Mouse (Mus musculus): ENCODE results near the gene Adgrb2.

The Adgrb2 gene

DNA sequence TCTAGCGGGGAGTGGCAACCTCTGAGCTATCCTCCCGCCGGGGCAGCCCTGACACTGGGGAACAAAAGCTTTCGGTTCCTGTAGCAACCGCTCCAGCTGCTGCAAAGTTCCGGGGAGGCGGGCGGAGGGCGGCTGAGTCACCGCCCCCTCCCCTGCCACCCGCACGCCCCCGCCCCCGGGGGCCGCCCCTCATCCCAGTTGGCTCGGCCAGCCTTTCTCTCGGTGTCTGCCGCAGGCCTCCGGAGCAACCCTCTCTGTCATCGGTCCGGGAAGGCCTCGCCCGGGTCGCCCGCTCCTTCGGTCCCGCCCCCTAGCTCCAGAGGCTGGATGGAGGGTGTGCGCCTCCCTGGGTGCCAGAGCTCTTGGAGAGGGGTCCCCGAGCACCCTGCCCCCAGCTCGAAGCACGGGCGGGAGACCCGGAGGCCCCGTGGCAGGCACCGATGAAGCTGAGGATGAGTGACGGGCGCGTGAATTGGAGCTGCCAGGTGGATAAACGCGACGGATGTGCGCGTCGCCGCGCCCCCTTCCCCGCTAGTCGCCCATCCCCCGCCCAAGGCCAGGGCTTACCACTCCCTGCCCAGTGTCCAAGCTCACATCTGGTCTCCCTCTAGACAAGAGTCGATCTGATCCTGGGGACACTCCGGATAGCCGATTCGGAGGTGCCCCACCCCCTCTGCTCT, 3.3 kb downstream of the Adgrb2 start:
- DNase-seq (ENCODE audit: low spot score in 2 of 2): peak in 1 of 2 experiments; percentile 50

DNA sequence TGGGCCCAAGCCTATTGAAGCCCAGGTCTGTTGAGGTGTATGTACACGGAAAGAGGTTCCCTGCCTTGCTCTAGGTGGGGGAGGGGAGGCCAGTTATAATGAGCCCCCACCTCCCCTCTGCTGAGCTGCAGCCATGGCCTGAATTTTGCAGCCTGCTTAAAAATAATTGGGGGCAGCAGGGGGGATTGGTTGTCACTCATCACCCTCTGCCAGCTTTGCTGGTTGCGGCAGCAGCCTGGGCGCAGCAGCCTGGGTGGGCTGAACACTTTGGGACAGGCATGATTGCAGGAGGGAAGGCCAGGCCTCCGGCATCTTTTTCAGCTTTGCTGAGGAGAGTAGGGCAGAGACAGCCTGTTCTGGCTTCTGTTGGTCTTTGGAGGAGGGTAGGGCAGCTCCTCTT, 5.3 kb downstream of the Adgrb2 start:
- DNase-seq (ENCODE audit: low spot score in 2 of 2): no peak

DNA sequence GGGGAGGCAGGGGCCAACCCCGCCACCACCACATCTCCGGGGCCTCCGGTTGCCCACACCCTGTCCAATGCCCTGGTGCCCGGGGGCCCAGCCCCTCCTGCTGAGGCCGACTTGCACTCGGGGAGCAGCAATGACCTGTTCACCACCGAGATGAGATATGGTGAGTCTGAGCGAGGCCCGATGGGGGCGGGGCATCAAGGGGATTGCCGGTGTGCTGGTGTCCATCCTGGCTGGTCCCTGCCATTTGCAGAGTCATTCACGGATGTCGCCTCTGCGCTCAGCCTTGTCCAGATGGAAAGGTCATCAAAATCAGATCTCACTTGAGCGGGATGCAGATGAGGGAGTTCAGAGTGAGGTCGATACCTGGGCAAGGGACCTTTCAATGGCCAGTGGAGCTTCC, 8.1 kb downstream of the Adgrb2 start:
- DNase-seq (ENCODE audit: low spot score in 2 of 2): no peak

DNA sequence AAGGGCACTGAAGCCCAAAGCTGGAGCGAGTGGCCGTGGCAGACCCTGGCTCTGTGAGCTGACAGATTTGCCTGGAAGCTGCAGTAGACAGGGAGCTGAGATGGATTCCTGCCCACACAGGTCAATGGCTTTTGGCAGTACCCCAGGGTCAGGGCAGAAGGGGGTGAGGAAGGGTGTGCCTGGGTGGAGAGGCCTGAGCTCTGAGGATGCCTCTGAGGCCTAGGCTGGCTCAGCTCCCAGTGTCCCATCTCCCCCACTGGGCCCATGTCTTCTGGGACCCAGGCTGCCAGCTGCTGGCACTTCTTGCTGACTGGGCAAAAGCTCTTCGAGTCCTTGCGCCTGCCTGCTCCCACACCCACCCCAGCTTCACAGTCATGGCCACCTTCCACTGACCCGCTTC, 8.5 kb downstream of the Adgrb2 start:
- DNase-seq (ENCODE audit: low spot score in 2 of 2): no peak

- no peak for DNase-seq (ENCODE audit: low spot score in 2 of 2)
Measured at GRCm38 (mm10) chr4:129993944-129994695, 9.4 kb downstream of the Adgrb2 start.

- no peak for DNase-seq (ENCODE audit: low spot score in 2 of 2)
Measured at GRCm38 (mm10) chr4:129994728-129995127, 10.1 kb downstream of the Adgrb2 start.

- DNase-seq (ENCODE audit: low spot score in 2 of 2): no peak
Measured at GRCm38 (mm10) chr4:129995255-129995654, 10.6 kb downstream of the Adgrb2 start.

DNA sequence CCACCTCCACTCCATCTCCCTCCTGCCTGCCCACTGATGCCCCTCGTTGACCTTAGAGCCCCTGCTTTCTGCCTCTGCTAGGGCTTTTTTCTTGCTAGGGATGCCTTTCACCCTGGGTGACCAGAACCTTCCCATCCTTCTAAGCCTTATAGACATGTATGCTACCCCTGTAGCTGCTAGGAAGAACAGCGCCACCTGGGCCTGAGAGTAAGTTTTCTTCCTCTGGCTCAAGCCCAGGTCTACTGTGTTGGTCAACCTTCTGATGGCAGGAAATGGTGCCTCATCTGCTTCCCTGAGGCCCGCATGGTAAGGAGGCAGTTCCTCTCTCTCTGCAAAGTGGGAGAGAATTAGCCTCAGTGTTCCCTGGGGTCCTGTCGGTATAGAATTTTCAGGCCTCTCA, 11.3 kb downstream of the Adgrb2 start:
- no peak for DNase-seq (ENCODE audit: low spot score in 2 of 2)

DNA sequence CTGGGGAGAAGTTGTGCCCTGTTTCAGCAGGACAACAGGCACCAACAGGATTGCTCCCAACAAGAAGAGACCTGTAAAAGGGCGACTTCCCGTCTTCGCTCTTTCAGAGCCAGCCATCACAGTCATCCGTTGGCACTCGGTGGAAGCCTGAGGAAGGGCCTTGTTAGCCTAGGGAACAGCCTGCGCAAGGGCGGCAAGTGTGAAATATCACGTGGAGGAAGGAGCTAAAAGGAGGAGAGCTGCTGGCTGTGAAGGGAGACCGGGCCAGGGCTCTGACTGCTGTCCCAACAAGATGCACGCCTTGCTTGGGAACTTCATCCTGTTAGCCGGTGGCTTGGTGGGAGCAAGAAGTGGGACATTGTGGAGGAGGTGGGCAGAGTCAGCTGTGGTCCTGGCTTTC, 13.5 kb downstream of the Adgrb2 start:
- DNase-seq (ENCODE audit: low spot score in 2 of 2): no peak

DNA sequence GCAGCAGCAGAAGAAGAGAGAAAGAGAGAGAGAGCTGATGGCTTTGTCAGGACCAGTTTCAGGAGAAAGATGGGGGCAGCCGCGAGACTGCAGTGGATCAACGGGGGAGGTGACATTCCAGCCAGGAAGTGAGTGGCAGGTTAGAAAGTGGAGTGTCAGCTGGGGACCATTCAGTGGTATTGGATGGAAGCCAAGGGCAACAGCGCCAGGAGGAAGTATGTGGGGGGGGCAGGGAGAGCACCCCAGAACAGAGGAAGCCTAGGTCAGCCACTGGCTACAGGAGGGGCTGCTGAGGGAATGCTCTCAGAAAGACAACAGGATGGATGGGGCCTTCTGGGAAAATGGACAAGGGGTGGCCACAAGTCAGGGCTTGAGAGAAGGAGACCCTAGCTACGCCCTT, 17.0 kb downstream of the Adgrb2 start:
- DNase-seq (ENCODE audit: low spot score in 2 of 2): no peak

- no peak for DNase-seq (ENCODE audit: low spot score in 2 of 2)
Measured at GRCm38 (mm10) chr4:130002157-130002556, 17.5 kb downstream of the Adgrb2 start.

- peak in 1 of 2 experiments; percentile 46 for DNase-seq (ENCODE audit: low spot score in 2 of 2)
Measured at GRCm38 (mm10) chr4:130005593-130005992, 20.9 kb downstream of the Adgrb2 start.

- DNase-seq (ENCODE audit: low spot score in 2 of 2): no peak
Measured at GRCm38 (mm10) chr4:130006533-130006932, 21.9 kb downstream of the Adgrb2 start.

- DNase-seq (ENCODE audit: low spot score in 2 of 2): no peak
Measured at GRCm38 (mm10) chr4:130009043-130009442, 24.4 kb downstream of the Adgrb2 start.

GRCm38 (mm10) chr4:130010723-130011122, 26.1 kb downstream of the Adgrb2 start:
- DNase-seq (ENCODE audit: low spot score in 2 of 2): no peak

GRCm38 (mm10) chr4:130012234-130012633, 27.6 kb downstream of the Adgrb2 start:
- no peak for DNase-seq (ENCODE audit: low spot score in 2 of 2)

DNA sequence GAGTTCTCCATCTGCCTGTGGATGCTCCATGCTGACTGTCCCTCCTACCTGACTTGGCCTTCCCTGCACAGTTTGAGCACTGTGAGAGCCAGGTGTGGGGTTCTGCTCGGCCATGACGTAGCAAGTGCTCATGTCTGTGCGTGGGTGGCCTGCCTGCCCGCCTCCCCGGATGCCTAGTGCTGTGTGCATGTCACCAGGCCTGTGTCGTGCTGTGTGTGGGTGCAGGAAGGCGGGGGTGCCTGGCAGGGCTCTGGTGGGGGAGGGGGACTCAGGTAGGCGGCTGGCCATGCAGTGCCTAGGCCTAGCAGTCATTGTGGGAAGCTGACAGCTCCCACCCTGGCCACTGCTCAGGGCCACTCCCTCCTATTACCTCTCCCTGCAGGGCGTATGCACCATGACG, 28.4 kb downstream of the Adgrb2 start:
- DNase-seq (ENCODE audit: low spot score in 2 of 2): no peak

DNA sequence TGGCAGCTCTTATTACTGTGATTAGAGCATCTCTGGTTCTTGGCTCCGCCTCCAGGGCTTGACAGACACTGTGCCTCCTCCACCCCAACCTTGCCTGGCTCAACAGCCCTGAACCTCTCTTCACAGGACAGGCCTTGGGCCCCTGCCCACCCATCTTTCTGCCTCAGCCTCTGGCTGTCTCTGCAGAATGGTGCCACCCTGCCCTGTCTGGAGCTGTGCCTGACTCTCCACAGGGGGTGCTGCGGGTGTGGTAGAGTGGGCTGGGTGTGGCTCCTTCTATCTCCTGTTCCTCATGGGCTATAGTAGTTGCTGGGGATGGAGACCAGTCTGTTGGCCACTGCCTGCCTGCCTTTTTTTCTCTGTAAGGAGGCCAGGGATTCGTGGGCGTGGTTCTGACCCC, 31.3 kb downstream of the Adgrb2 start:
- DNase-seq (ENCODE audit: low spot score in 2 of 2): no peak

GRCm38 (mm10) chr4:130017036-130017674, 32.5 kb downstream of the Adgrb2 start:
- DNase-seq (ENCODE audit: low spot score in 2 of 2): no peak

- no peak for DNase-seq (ENCODE audit: low spot score in 2 of 2)
Measured at GRCm38 (mm10) chr4:130022952-130023351, 38.3 kb downstream of the Adgrb2 start.

- no peak for DNase-seq (ENCODE audit: low spot score in 2 of 2)
Measured at GRCm38 (mm10) chr4:130023511-130024231, 39.0 kb downstream of the Adgrb2 start.

DNA sequence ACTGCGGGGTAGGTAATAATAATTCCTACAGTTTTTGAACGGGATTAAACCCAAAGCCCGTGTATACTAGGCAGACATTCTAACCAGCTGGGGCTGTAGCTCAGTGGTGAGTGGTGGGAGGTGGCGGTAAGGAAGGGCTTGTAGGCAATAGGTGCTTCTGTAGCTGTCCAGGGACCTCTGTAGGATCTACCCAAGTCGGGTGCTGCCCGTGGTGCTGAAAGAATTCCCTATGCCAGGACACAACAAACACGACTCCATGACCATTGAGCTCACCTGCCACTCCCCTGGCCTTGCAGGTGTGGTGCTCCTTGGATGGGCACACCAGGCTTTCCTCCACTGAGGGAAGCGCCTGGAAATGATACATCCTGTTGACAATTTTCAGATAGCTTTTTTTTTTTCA, 40.9 kb downstream of the Adgrb2 start:
- no peak for DNase-seq (ENCODE audit: low spot score in 2 of 2)
